Mouse (Mus musculus): ENCODE data around the gene Glp2r.

Gene Glp2r

GRCm38 (mm10) chr11:67771053-67771452 lies at the start of gene Glp2r:
TSS of gene Glp2r (minus strand) at chr11:67771153.
- in situ Hi-C loops (cut with MboI; ENCODE audit: low sequenced_read_pairs) = no loop called here

GRCm38 (mm10) chr11:67820221-67820620 lies 49.3 kb upstream of the Glp2r start:
- in situ Hi-C loops (cut with MboI; ENCODE audit: low sequenced_read_pairs) = no loop called here

GRCm38 (mm10) chr11:67819604-67820003 lies 48.7 kb upstream of the Glp2r start:
- in situ Hi-C loops (cut with MboI; ENCODE audit: low sequenced_read_pairs) = no loop called here

- in situ Hi-C loops (cut with MboI; ENCODE audit: low sequenced_read_pairs) = no loop called here
Observed at GRCm38 (mm10) chr11:67811535-67811934, 40.6 kb upstream of the Glp2r start.

- in situ Hi-C loops (cut with MboI; ENCODE audit: low sequenced_read_pairs) = no loop called here
Observed at GRCm38 (mm10) chr11:67808051-67808450, 37.1 kb upstream of the Glp2r start.

GRCm38 (mm10) chr11:67806832-67807597 lies 36.1 kb upstream of the Glp2r start:
- in situ Hi-C loops (cut with MboI; ENCODE audit: low sequenced_read_pairs) = no loop called here

- in situ Hi-C loops (cut with MboI; ENCODE audit: low sequenced_read_pairs) = no loop called here
Observed at GRCm38 (mm10) chr11:67805538-67805937, 34.6 kb upstream of the Glp2r start.

- in situ Hi-C loops (cut with MboI; ENCODE audit: low sequenced_read_pairs) = no loop called here
Observed at GRCm38 (mm10) chr11:67801169-67801568, 30.2 kb upstream of the Glp2r start.

- in situ Hi-C loops (cut with MboI; ENCODE audit: low sequenced_read_pairs) = no loop called here
Observed at GRCm38 (mm10) chr11:67800130-67800723, 29.3 kb upstream of the Glp2r start.

- in situ Hi-C loops (cut with MboI; ENCODE audit: low sequenced_read_pairs) = no loop called here
Observed at GRCm38 (mm10) chr11:67797931-67798330, 27.0 kb upstream of the Glp2r start, which contains the start of gene Dhrs7c. TSS of gene Dhrs7c (plus strand) at chr11:67798187.

GRCm38 (mm10) chr11:67790182-67790581 lies 19.2 kb upstream of the Glp2r start:
- in situ Hi-C loops (cut with MboI; ENCODE audit: low sequenced_read_pairs) = no loop called here

GRCm38 (mm10) chr11:67774379-67774778 lies 3.4 kb upstream of the Glp2r start, which contains the start of gene Gsg1l2:
TSS of gene Gsg1l2 (plus strand) at chr11:67774608.
- in situ Hi-C loops (cut with MboI; ENCODE audit: low sequenced_read_pairs) = no loop called here

GRCm38 (mm10) chr11:67772577-67772976 lies 1.6 kb upstream of the Glp2r start:
- in situ Hi-C loops (cut with MboI; ENCODE audit: low sequenced_read_pairs) = no loop called here

- in situ Hi-C loops (cut with MboI; ENCODE audit: low sequenced_read_pairs) = no loop called here
Observed at GRCm38 (mm10) chr11:67771691-67772090, 738 bp upstream of the Glp2r start.

- in situ Hi-C loops (cut with MboI; ENCODE audit: low sequenced_read_pairs) = no loop called here
Observed at GRCm38 (mm10) chr11:67757373-67758167, 13.4 kb downstream of the Glp2r start.

- in situ Hi-C loops (cut with MboI; ENCODE audit: low sequenced_read_pairs) = no loop called here
Observed at GRCm38 (mm10) chr11:67756287-67756686, 14.7 kb downstream of the Glp2r start.

GRCm38 (mm10) chr11:67741569-67741968 lies 29.4 kb downstream of the Glp2r start:
- in situ Hi-C loops (cut with MboI; ENCODE audit: low sequenced_read_pairs) = no loop called here

- in situ Hi-C loops (cut with MboI; ENCODE audit: low sequenced_read_pairs) = no loop called here
Observed at GRCm38 (mm10) chr11:67738846-67739490, 32.0 kb downstream of the Glp2r start.

- in situ Hi-C loops (cut with MboI; ENCODE audit: low sequenced_read_pairs) = no loop called here
Observed at GRCm38 (mm10) chr11:67738345-67738744, 32.6 kb downstream of the Glp2r start.

- in situ Hi-C loops (cut with MboI; ENCODE audit: low sequenced_read_pairs) = no loop called here
Observed at GRCm38 (mm10) chr11:67734597-67734996, 36.4 kb downstream of the Glp2r start.

GRCm38 (mm10) chr11:67733726-67734125 lies 37.2 kb downstream of the Glp2r start:
- in situ Hi-C loops (cut with MboI; ENCODE audit: low sequenced_read_pairs) = no loop called here
